ENCODE assay signal across 26 mouse cellular contexts in genomic region chr1:166098120-166098519, GRCm38 (mm10). TPM values are rescaled to one million over a fixed set of nuclear protein-coding genes. Genes with fewer than 3 reads are reported as not detected.
"Had no signal": no experiment of that assay in that cellular context is flagged by ENCODE, and none has a peak within 500 bp of the region (broad histone marks: within the 10 kb centered on the region; RNA-seq: fewer than 3 reads in every experiment).

No protein-coding gene starts in this region.

- H3K27ac ChIP-seq: kidney, embryonic 15.5 days; left cerebral cortex, adult 2 months; liver, embryonic 13.5 days; midbrain, embryonic 10.5 days; midbrain, embryonic 13.5 days; neural tube, embryonic 13.5 days; stomach, embryonic 15.5 days had no signal

- H3K4me1 ChIP-seq: kidney, embryonic 15.5 days; liver, embryonic 13.5 days; stomach, embryonic 15.5 days had no signal

- H3K9ac ChIP-seq: kidney, embryonic 15.5 days; liver, embryonic 13.5 days; midbrain, embryonic 13.5 days; neural tube, embryonic 13.5 days; stomach, embryonic 15.5 days had no signal

- DNase-seq: kidney, adult 8-10 months; kidney, postnatal 10 days; kidney, postnatal 36 days; liver, embryonic 13.5 days; lung, adult 2 months; lung, postnatal 14 days; lung, postnatal 4 days; retina, postnatal 1 day; right cerebral cortex, postnatal 25 days; spleen, adult 18-20 months; thymus, postnatal 25 days had no signal

- H3K27me3 ChIP-seq: kidney, embryonic 15.5 days; liver, embryonic 13.5 days; midbrain, embryonic 13.5 days; neural tube, embryonic 13.5 days; stomach, embryonic 15.5 days had no signal

- H3K4me3 ChIP-seq: kidney, embryonic 15.5 days; left cerebral cortex, adult 2 months; liver, embryonic 13.5 days; megakaryocyte, embryonic 14.5 days; midbrain, embryonic 10.5 days; midbrain, embryonic 13.5 days; myocyte; neural tube, embryonic 13.5 days; stomach, embryonic 15.5 days had no signal

- H3K9me3 ChIP-seq: kidney, embryonic 15.5 days; liver, embryonic 13.5 days; midbrain, embryonic 10.5 days; midbrain, embryonic 13.5 days; neural tube, embryonic 13.5 days; stomach, embryonic 15.5 days had no signal

- H3K4me2 ChIP-seq: kidney, embryonic 15.5 days; liver, embryonic 13.5 days; midbrain, embryonic 13.5 days; neural tube, embryonic 13.5 days; stomach, embryonic 15.5 days had no signal

- H3K36me3 ChIP-seq: kidney, embryonic 15.5 days; liver, embryonic 13.5 days; midbrain, embryonic 10.5 days; midbrain, embryonic 13.5 days; neural tube, embryonic 13.5 days; stomach, embryonic 15.5 days had no signal

- ATAC-seq: midbrain, embryonic 13.5 days; midbrain, embryonic 16.5 days had no signal

RNA-seq across cellular contexts. Expression of gene Dusp27, which starts 29.6 kb away (rescaled TPM):
- total RNA-seq: liver, adult 2 months; monocyte, adult 5-6 weeks; neutrophil, adult 5-6 weeks had no signal
- polyA plus RNA-seq: liver, adult 2 months had no signal

RNA-seq across cellular contexts. Expression of gene Gpa33, which starts 31.9 kb away (rescaled TPM):
- total RNA-seq: layer of hippocampus, postnatal 25 days; left cerebral cortex, adult 2 months; left cerebral cortex, postnatal 10 days; left cerebral cortex, postnatal 36 days; liver, adult 2 months; monocyte, adult 5-6 weeks; neutrophil, adult 5-6 weeks had no signal
- polyA plus RNA-seq: liver, embryonic 13.5 days; midbrain, embryonic 13.5 days; neural tube, embryonic 13.5 days had no signal
